Mouse (Mus musculus) left cerebral cortex, postnatal 10 days (tissue): Measurements from ENCODE around the gene Irx5. TPM values are rescaled to one million over a fixed set of nuclear protein-coding genes. Genes with fewer than 3 reads are reported as not detected.

ENCODE experiments used
- DNase-seq, 2 experiments: peaks; one replicate each; pipeline ENCODE4 v3.0.0; 2021 to 2022; ENCODE audit warnings: low spot score in 2 of 2, mixed read lengths in 1 of 2; ENCODE audit errors: extremely low spot score in 1 of 2
- intact Hi-C: fragments of 180-260 bp; cut with DNase I; formaldehyde crosslinking; loops from one replicate; pipeline ENCODE4 v1.15.1; 2025
- total RNA-seq, 2 experiments: library from RNA; stranded (reverse); gene quantifications; 2 replicates each; pipeline ENCODE4 v1.2.3; 2021

The Irx5 gene
- total RNA-seq, 2 experiments from 2014 or later = not detected

DNA sequence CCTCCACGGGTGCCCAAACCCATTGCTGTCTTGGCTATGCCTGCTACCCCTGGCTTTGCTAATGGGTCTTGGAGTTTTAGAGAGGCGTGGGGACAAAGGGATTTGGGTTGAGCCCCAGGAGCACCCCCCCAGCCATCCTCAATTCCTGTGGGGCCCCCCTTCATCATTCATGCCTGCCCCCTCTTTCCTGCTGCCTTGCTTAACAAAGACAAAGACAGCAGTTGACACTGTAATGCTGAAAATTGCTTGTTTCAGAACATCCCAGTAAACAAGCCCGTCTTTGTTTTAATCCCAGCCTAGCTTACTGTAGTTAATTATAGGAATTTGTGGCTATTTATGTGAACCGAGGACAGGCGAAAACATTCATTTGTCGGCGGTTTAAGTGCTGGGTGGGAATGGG lies 50.7 kb downstream of the Irx5 start:
- intact Hi-C loops = no loop called here
- DNase-seq = no peak

DNA sequence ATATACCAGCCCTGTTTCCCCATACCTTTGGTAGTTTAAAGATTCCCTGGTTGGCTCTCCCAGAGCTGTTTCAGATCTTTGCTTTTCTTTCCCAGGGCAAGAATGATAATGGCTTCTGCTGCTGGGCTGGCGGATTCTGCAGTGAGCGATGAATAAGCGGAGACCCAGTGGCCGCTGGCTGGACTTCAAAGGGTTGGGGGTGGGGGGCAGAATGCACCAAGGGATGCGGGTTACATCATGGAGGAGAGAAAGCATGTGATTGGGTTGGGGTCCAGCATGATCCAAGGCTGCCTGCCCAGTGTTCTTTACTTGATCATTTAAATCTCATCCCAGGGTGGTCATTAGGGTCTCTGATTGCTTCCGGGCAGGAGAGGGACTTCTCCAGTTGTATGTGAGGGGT lies 56.2 kb downstream of the Irx5 start:
- DNase-seq = no peak
- intact Hi-C loops = no loop called here

DNA sequence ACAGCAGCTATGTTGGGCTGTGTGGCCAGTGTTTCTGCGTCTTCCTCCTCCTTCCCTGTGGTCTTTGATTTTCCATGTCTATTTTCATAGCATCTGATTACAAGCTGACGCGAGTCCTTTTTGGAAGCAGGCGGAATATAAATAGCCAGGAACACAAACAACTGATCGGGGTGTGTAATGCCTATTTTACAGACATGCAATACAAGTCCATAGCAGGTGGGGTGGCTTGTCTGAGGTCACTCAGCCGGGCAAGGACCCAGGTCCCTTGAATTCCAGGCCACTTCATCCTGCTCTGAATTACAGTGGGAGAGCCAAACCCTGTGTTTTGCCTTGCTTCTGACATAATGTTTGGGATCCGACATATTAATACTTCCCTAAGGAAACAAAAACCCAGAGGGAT lies 63.2 kb downstream of the Irx5 start:
- intact Hi-C loops = no loop called here
- no peak for DNase-seq
